Mouse (Mus musculus) lung, postnatal 0 days (tissue): ENCODE measurements at regions not wholly inside any gene's neighbourhood (a gene's known extent, or its start where the extent isn't known, plus 50 kb on each side); places are given as distances from the start of the nearest gene placed in this dataset.
"Not testable (repeated sequence)": the region's sequence is repeated elsewhere in the genome, so short reads cannot be mapped to it uniquely, and the experiment has no call there.

ENCODE experiments used
- ATAC-seq: fragments of 200-750 bp; cut with Nextera tagmentation; 2 replicates; pipeline ENCODE4 v1.8.0; 2017; ENCODE audit warnings: moderate library complexity
- DNase-seq: peaks from one replicate; pipeline ENCODE4 v3.0.0-alpha.2; 2016; ENCODE audit warnings: low spot score
- H3K27ac ChIP-seq: fragments of 300-500 bp; sonication (generic); 2 replicates; pipeline ENCODE4 v1.5.1; 2014; ENCODE audit warnings: antibody characterized with exemption, mild to moderate bottlenecking, low read length, mixed read lengths
- H3K27me3 ChIP-seq: fragments of 300-500 bp; sonication (generic); replicated peaks from 2 replicates; pipeline ENCODE4 v1.6.1; 2014; ENCODE audit warnings: low read length, mixed read lengths; ENCODE audit not compliant: insufficient read depth
- H3K36me3 ChIP-seq: fragments of 300-500 bp; sonication (generic); 2 replicates; pipeline ENCODE4 v1.6.1; 2014; ENCODE audit warnings: low read length, mixed read lengths; ENCODE audit not compliant: insufficient read depth
- H3K4me1 ChIP-seq: fragments of 300-500 bp; sonication (generic); 2 replicates; pipeline ENCODE4 v1.6.1; 2014; ENCODE audit warnings: antibody characterized with exemption, low read depth, low read length, mixed read lengths; ENCODE audit not compliant: insufficient read depth
- H3K4me2 ChIP-seq: fragments of 300-500 bp; sonication (generic); replicated peaks from 2 replicates; pipeline ENCODE4 v1.6.1; 2014; ENCODE audit warnings: low read depth, mild to moderate bottlenecking, low read length, moderate library complexity, mixed read lengths
- H3K4me3 ChIP-seq: fragments of 300-500 bp; sonication (generic); 2 replicates; pipeline ENCODE4 v1.5.1; 2014; ENCODE audit warnings: low read depth, low read length
- H3K9ac ChIP-seq: fragments of 300-500 bp; sonication (generic); replicated peaks from 2 replicates; pipeline ENCODE4 v1.6.1; 2014; ENCODE audit warnings: low read depth, mild to moderate bottlenecking
- H3K9me3 ChIP-seq: fragments of 300-500 bp; sonication (generic); 2 replicates; pipeline ENCODE4 v1.6.1; 2016; ENCODE audit warnings: low read length, mixed read lengths
- WGBS: fragments of 180-500 bp; shearing (Covaris S2); extraction: QIAGEN DNeasy Blood & Tissue Kit; methylation state at CpG from one replicate; pipeline ENCODE4 v1.1.7; 2014; 5-methylcytosine and 5-hydroxymethylcytosine counted together

GRCm38 (mm10) chrX:102993956-102994355 lies 65.8 kb downstream of the 1700018G05Rik start:
- H3K4me2 ChIP-seq, DNase-seq, H3K9ac ChIP-seq, H3K4me1 ChIP-seq, ATAC-seq, H3K4me3 ChIP-seq, H3K27ac ChIP-seq, H3K27me3 ChIP-seq, H3K9me3 ChIP-seq, H3K36me3 ChIP-seq: not testable (repeated sequence)
- 63% methylated on average over 1 of the region's 3 CpGs for WGBS
